Comparison of ENCODE assay signal across 14 mouse cellular contexts in the genomic region with DNA sequence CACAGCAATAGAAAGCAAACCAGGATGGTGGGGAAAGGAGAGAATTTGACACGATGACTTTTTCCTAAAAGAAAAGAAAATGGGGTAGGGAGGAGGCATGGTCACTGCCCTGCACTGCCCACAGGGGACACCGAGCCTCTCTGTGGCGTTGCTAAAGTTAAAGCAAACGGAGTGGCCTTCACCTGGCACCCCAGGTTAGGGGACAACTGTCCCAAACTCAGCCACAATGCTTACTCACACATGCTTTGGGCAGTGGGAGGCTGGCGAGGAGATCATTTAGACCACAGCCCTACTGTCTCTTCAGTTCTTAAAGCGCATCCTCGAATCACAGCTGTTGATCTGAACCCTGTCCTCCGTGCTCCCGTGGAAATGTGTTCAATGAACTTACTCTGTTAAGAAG. TPM values are rescaled to one million over a fixed set of nuclear protein-coding genes. Genes with fewer than 3 reads are reported as not detected.
"Had no signal": no experiment of that assay in that cellular context is flagged by ENCODE, and none has a peak within 500 bp of the region (broad histone marks: within the 10 kb centered on the region; RNA-seq: fewer than 3 reads in every experiment).

No protein-coding gene starts in this region.

- H3K4me3 ChIP-seq: embryonic facial prominence, embryonic 10.5 days; embryonic facial prominence, embryonic 12.5 days; embryonic facial prominence, embryonic 13.5 days; embryonic facial prominence, embryonic 15.5 days; erythroblast, embryonic 14.5 days; forebrain, embryonic 10.5 days; forebrain, embryonic 12.5 days; forebrain, embryonic 13.5 days; forebrain, embryonic 15.5 days; gastrocnemius, adult 2 months; heart, adult 2 months had no signal

- H3K4me2 ChIP-seq: embryonic facial prominence, embryonic 12.5 days; embryonic facial prominence, embryonic 13.5 days; embryonic facial prominence, embryonic 15.5 days; forebrain, embryonic 12.5 days; forebrain, embryonic 13.5 days; forebrain, embryonic 15.5 days had no signal

- ATAC-seq: forebrain, embryonic 13.5 days; forebrain, embryonic 14.5 days; forebrain, embryonic 15.5 days; forebrain, embryonic 16.5 days; forebrain, postnatal 0 days had no signal

- H3K27me3 ChIP-seq: embryonic facial prominence, embryonic 12.5 days; embryonic facial prominence, embryonic 13.5 days; embryonic facial prominence, embryonic 15.5 days; forebrain, embryonic 12.5 days; forebrain, embryonic 13.5 days; forebrain, embryonic 15.5 days had no signal

- H3K36me3 ChIP-seq: embryonic facial prominence, embryonic 10.5 days; embryonic facial prominence, embryonic 12.5 days; embryonic facial prominence, embryonic 13.5 days; embryonic facial prominence, embryonic 15.5 days; forebrain, embryonic 10.5 days; forebrain, embryonic 12.5 days; forebrain, embryonic 15.5 days had no signal

RNA-seq across cellular contexts. Expression of a gene that starts 55.3 kb away (rescaled TPM):
- polyA plus RNA-seq: forebrain, embryonic 13.5 days had no signal
